Mouse (Mus musculus): ENCODE data around the gene Rdh9. TPM values are rescaled to one million over a fixed set of nuclear protein-coding genes. Genes with fewer than 3 reads are reported as not detected.
"Not testable (repeated sequence)": the region's sequence is repeated elsewhere in the genome, so short reads cannot be mapped to it uniquely, and the experiment has no call there.

Rdh9 gene
- total RNA-seq, 2 experiments from 2014 or later: not detected

DNA sequence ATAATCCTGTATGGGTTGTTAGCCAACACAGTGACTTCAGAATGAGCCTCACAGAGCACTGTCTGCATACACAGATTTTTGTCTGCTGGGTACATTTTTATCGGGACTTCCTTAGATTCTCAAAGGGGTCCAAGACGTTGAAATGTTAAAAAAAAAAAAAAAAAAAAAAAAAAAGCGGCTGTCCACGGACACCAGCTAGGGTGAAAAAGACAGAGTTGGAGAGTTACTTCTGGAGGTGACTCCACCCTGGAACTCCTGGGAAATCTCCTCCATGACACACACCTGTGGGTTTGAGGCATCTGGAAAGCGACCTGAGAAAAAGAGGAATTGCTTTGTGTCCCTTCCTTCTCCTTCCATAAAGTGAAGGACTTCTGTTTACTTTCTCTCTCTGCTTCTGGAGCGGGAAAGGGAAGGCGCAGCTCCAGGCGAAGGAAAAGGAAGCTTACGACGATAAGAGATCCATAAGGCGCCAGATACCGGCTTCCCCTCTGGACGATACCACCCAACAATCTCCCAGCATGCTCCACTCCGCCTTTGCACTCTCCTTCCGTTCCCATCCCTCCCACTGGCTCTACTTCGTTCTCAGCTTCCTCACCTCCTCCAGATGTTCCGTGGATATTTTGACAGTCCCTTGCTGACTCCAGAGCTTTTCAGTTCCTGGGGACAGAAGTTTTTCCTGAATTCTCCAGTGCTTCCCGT, 20.3 kb upstream of the Rdh9 start:
- no peak for ATAC-seq (replicated peaks; ENCODE audit: poor library complexity, severe bottlenecking)

DNA sequence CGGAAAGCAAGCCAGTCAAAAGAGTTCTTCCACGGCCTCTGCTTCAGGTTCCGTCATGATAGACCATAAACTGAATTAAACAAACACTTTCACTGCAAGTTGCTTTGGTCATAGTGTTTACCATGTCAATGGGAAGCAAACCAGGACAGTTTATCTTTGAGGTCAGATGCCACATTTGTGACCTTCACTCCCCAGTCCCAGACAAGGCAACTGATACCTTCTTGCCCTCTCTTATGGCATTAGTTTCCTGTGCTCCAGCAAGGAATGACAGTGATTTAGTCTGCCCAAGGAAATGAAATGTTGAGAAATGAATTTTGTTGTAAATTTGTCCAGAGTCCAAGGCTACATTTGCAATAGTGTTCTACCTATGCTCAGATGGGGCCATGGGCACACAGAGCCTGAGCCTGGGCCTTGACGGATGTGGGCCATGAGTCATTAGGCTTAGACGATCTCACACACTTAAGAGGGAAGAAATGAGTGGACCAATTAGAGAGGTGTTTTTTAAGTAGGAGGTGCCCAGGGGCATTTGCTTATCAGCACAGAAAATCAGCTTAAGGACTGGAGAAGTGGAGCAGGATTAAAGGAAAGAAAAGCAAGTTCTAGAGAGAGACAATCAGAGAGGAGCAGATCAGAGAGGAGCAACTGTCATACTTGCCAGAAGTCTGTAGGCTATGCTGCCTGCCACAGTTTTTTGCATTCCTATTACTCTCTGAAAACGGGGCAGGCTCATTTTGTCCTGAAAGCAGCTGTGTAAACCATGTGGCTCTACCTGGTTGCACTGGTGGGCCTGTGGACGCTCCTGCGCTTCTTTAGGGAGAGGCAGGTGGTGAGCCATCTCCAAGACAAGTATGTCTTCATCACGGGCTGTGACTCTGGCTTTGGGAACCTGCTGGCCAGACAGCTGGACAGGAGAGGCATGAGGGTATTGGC, 16.7 kb upstream of the Rdh9 start, which contains the start of the genes Rdh1 and Rdh16f1:
Gene Rdh1 (plus strand): TSS at position 541 of the 930 bp plus-strand sequence.
Gene Rdh16f1 (plus strand): TSS at position 607 of the 930 bp plus-strand sequence.
- no peak for ATAC-seq (replicated peaks; ENCODE audit: poor library complexity, severe bottlenecking)

DNA sequence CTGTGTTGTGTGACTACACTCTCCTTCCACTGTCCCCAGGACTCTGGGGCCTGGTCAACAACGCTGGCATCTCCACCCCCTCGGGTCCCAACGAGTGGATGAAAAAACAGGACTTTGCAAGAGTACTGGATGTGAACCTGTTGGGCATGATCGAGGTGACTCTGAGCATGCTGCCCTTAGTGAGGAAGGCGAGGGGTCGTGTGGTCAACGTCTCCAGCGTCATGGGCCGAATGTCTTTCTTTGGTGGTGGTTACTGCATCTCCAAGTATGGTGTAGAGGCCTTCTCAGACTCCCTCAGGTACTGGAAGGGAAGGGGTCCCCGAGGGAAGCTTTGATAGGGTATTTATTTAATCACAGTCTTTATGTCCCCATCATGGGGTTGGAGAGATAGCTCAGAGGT, 13.3 kb upstream of the Rdh9 start:
- not testable (repeated sequence) for ATAC-seq (replicated peaks; ENCODE audit: poor library complexity, severe bottlenecking)

DNA sequence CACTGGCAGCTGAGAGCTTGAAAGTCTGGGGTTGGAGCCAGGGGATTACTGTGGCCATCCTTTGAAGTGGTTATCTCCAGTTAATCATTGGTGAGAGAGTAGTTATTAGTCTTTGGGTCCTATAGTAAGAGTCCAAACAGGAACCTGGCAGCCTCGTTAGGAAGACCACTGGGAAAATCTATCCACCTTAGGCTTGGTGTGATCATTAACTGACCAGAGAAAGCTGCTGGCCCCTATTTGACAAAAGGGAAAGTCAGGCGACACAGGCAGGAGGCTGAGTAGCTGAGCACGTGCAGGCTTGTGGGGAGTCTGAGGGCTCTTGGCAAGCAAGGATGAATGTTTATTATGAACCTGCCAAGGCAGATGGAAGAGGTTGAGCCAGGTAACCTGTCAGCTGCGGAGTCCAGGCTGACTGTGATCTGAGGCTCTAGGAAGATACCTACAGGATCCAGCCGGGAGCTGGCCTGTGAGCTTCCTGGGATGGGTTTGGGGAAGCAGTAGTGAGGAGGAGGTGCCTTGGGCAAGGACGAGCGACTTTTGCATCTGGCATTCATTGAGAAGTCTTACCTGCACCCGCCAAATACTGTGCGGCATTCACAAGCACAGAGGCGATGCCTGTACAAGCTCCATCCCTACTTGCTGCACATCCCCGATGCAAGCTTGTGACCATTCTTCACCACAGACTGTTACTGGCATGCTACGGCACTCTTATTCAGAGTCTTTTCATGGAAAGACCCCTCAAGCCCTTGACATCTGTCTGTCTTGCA, 12.1 kb upstream of the Rdh9 start:
- no peak for ATAC-seq (replicated peaks; ENCODE audit: poor library complexity, severe bottlenecking)

DNA sequence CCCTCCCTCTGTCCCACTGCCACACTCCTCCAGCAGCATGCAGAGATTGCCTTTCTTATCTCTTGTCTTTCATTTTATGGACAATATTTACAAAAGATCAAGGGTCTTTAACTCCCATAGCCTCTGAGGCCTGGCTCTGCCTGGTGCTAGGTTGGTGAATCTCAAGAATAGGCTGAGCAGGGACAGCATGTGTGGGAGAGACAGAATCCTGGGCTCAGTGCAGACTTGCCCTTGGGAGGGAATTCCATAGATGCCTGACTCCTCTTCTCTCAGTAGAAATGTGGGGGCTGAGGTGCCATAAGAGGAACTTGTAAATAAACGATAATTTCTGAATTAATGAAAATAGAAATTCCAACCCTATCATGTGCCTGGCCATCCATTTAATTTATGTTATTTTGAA, 9.6 kb upstream of the Rdh9 start:
- ATAC-seq (replicated peaks; ENCODE audit: poor library complexity, severe bottlenecking): no peak

DNA sequence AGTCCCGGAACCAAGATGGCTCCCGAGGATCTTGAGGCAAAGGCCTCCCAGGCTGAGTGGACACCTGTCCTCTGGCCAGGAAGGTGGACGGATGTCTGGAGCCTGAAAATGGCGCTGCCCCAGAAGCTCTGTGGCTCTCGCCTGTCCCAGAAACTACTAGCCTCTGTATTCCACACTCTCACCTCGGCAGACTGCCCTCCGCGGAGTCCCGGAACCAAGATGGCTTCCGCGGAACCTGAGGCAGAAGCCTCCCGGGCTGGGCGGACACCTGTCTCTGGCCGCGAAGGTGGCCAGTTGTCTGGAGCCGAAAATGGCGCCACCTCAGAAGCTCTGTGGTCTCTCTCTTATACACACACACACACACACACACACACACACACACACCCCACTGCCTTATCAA, 6.1 kb downstream of the Rdh9 start:
- not testable (repeated sequence) for ATAC-seq (replicated peaks; ENCODE audit: poor library complexity, severe bottlenecking)

DNA sequence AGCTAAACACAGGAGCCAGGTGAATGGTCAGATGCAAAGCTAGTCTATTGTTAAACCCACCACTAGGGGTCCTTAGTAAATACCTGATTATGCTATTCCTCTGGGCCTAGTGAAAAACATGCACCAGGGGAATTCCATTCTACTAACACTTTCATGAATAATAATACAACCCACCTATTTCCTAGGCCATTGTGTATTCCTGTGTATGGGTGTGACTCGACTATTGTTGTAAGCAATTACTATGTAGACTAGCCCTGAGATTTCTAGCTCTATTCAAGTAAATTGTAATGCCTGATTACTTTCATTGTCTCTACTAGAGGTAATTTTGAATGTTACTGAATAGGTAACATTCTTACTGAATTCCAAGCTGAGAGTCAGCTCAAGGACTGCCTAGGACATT, 9.2 kb downstream of the Rdh9 start:
- ATAC-seq (replicated peaks; ENCODE audit: poor library complexity, severe bottlenecking): not testable (repeated sequence)

DNA sequence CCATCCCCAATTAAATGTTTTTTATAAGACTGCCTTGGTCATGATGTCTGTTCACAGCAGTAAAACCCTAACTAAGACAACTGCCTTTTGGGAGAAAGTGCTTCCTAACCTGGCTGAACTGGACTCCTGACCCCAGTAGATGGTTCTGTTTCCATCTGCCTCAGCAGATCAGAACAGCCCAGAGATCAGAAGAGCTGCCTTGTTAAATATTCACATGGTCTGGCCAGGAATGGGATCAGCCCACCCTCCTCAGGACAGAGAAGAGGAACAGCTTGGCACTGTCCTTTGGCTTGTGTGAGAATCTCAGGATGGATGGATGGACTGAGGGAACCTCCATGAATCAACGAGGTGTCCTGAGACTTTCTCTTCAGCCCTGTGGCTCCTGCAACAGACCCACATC, 23.1 kb downstream of the Rdh9 start:
- no peak for ATAC-seq (replicated peaks; ENCODE audit: poor library complexity, severe bottlenecking)

DNA sequence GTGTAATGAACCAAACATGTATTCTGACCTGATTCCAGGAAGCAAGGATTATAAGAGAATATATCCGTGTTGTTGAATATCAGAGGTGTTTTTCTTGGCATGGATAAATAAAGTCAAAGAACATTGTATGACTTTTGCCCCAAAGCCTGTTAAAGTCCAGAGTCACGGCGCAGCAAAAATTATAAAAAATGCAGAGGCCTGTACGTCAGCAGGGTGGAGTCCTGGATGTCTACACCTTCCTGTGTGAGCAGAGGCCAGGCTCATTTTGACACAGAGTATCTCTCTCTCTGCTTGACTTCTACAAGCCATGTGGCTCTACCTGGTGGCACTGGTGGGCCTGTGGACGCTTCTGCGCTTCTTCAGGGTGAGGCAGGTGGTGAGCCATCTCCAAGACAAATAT, 24.7 kb downstream of the Rdh9 start, which contains the start of gene Rdh16:
Gene Rdh16 (plus strand): TSS at position 262 of the 400 bp plus-strand sequence.
- no peak for ATAC-seq (replicated peaks; ENCODE audit: poor library complexity, severe bottlenecking)

DNA sequence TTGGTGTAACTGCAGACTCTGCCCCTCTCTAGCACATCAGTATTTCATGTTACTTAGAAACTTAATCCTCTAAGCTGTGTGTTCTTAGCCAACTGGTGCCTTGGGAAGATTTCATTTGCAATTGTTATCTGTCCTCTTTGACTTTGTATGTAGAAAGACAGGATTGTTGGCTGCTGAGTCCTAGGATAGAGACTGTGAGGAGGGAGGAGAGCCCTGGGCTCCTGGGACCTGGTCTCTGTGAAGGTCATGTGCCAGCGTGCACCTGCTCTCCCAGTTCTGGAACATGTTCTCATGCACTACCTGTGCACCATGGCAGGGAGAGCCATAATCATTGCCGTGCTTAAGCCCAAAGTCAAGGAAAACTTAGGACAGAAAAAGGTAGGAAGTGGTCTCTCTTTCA, 25.4 kb downstream of the Rdh9 start:
- no peak for ATAC-seq (replicated peaks; ENCODE audit: poor library complexity, severe bottlenecking)

DNA sequence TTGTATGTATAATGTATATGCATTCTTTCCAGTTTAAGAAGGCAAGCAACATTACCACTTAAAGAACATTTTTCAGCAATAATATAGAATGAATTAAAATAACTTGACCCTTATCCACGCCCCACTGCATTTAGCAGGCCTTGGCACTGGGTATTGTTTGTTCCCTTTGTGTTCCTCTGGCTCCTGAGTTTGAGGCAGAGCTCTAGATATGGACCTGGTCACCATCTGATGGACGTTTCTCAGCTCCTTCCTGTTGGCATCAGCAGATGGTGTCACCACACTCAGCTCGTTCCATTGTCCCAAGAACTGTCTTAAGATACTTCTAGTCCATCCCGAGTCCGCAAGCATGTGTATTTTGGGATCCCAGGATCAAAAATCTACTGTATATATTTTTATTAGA, 26.1 kb downstream of the Rdh9 start:
- ATAC-seq (replicated peaks; ENCODE audit: poor library complexity, severe bottlenecking): no peak

DNA sequence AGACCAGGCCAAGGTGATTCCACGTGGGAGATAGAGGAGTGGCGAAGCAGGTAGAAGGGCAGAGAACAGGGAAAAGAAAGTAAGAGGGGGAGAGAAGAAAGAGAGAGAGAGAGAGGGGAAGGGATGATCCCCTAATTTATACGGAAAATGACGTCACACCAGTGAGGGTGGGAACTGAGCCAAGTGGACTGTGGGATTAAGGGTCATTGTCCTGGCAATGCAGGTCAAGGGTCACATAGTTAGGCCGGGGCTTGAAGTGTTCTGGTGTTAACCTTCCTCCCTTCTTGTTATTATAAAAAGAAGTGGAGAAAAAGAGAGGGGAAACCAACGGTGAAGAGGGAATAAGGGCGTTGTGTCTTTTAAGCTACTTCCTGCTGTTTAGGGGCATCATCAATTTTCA, 28.2 kb downstream of the Rdh9 start:
- no peak for ATAC-seq (replicated peaks; ENCODE audit: poor library complexity, severe bottlenecking)

DNA sequence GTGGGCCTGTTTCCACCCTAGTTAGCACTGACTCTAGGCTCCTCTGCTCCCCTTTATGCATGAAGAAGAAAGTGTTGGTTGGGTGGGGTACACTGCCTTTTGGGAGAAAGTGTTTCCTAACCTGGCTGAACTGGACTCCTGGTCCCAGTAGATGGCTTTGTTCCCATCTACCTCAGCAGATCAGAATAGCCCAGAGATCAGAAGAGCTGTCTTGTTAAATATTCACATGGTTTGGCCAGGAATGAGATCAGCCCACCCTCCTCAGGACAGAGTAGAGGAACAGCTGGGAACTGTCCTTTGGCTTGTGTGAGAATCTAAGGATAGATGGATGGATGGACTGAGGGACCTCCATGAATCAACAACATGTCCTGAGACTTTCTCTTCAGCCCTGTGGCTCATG, 39.7 kb downstream of the Rdh9 start:
- no peak for ATAC-seq (replicated peaks; ENCODE audit: poor library complexity, severe bottlenecking)

DNA sequence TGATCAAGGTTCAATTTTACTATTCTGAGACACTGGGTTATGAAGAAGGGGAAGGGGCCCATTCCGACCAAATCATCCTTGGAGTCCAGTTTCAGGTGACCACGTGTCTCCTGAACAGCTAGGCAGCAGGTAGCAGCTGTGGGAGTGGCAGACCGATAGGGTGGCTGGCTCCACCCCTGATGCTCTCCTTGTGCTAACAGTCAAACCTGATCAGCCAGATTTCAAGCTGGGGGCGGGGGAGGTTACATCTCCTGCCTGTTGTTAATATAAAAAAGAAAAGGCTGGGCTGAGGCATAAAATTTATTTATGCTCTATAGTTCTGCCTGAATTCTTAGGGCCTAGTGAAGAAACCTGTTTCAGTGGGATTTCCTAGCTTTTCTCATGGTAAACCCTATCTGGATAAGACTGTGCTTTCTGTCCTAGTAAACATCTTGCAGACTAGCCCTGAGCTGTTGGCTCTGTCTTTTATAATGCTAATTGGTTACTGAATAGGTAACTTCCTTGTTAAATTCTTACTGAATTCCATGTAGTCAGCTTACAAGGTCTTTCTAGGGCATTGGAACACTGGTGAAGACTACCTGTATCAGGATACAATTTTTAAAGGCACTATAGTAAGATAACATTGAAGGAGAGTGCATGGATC, 41.2 kb downstream of the Rdh9 start:
- ATAC-seq (replicated peaks; ENCODE audit: poor library complexity, severe bottlenecking): not testable (repeated sequence)

DNA sequence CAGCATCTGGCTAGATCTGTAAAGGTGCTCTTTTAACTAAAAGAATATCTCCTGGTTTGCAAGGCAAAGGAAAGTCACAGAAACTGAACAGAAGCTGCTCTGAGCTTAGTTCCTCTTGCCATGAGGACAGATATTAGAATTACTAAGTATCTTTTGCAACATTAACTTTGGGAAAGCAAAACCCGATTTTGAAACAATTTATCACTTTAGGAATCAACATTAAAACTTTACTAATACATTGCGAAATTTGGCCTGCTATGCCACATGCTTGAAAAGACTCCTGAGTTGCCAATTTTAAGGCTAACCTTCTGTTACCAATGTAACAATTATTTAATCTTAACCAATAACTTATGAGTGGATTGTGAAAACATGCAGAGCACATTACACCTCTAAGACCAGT, 45.6 kb downstream of the Rdh9 start:
- not testable (repeated sequence) for ATAC-seq (replicated peaks; ENCODE audit: poor library complexity, severe bottlenecking)

DNA sequence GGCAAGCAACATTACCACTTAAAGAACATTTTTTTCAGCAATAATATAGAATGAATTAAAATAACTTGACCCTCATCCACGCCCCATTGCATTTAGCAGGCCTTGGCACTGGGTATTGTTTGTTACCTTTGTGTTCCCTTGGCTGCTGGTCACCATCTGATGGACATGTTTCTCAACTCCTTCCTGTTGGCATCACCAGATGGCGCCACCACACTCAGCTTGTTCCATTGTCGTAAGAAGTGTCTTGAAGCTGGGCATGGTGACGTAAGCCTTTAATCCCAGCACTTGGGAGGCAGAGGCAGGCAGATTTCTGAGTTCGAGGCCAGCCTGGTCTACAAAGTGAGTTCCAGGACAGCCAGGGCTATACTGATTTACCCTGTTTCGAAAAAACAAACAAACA, 49.2 kb downstream of the Rdh9 start:
- peak; percentile 42; the same call in 1 of the 2 replicates for ATAC-seq (replicated peaks; ENCODE audit: poor library complexity, severe bottlenecking)

DNA sequence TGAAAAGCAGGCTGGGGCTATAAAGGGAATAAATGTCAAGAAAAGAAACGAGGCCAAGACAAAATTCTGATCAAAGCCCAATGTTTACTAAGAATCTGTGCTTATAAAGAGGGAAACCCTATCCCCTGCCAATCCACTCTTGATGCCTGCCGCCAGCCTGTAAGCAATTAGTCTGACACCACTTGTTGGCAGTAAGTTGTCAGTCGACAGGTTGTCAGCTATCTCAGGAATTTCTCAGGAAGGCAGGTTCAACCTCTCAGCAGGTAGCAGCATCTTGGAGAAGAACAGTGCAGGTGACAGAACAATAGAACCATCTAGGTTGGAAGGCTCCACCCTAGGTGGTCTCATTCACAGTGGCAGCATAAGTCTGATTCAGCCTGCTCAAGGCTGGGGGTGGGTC, 52.9 kb downstream of the Rdh9 start:
- ATAC-seq (replicated peaks; ENCODE audit: poor library complexity, severe bottlenecking): no peak

DNA sequence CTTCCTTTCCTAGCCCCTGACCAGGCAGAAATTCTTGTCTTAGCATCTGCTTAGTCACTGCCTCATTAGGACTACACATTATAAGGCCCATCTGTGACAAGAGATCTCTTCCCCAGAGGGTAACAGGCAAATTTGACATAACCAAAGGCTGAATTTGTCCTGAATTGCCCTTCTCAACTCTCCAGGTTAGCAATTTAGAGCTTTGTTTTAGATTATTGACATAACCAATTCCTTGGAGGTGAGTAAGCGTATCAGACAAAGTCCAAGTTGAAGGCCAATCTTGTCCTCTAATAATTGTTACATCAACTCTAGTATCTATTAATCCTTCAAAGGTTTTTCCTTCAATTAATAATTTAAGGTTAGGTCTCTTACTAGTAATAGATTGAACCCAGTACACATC, 58.0 kb downstream of the Rdh9 start:
- not testable (repeated sequence) for ATAC-seq (replicated peaks; ENCODE audit: poor library complexity, severe bottlenecking)

DNA sequence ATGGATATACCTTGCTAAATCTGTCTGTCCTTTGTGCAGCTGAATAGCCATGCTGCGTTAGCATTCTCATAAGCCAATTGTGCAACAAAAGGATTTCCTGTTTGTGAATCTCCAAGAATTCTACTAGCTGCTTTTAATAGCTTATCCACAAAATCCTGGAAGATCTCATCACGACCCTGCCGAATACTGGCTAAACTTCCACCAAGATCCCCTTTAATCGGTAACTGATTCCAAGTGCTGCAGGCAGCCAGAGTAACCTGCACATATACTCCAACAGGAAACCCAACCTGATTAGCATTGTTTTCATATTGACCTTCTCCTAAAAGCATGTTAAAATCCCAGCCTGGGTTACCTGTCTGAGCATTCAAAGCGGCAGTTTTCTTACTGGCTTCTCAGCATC, 59.1 kb downstream of the Rdh9 start:
- ATAC-seq (replicated peaks; ENCODE audit: poor library complexity, severe bottlenecking): no peak

DNA sequence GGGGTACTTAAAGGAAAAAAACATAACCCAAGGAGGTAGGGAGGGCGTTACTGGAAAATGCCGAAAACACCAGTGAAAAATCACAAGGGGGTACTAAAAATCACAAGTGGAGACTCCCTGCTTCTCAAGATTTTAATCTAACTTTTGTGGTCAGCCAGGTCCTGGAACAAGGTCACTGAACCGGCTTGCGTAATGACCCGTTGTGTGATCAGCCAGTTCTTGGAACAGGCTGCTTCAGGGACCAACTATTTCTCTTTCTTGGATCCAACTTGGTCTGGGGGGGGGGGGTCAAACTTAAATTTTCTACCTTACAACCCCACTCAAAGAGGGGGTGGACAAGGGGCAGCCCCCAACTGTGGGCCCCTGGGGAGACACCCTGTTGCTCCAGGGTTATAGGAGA, 61.6 kb downstream of the Rdh9 start:
- not testable (repeated sequence) for ATAC-seq (replicated peaks; ENCODE audit: poor library complexity, severe bottlenecking)
